Mouse (Mus musculus) MEL-GATA-1-ER (cell line): ENCODE measurements at regions not wholly inside any gene's neighbourhood (a gene's known extent, or its start where the extent isn't known, plus 50 kb on each side); places are given as distances from the start of the nearest gene placed in this dataset.

Source experiments
- DNase-seq: peaks from one replicate; pipeline ENCODE4 v3.0.0-alpha.2; 2012; ENCODE audit warnings: low read depth; ENCODE audit errors: extremely low read depth

GRCm38 (mm10) chr3:42590126-42590525 lies 847.7 kb downstream of the D3Ertd751e start:
- DNase-seq = no peak

- DNase-seq = no peak
Observed at GRCm38 (mm10) chr3:42593792-42594433, 851.5 kb downstream of the D3Ertd751e start.

GRCm38 (mm10) chr3:42596686-42597085 lies 854.3 kb downstream of the D3Ertd751e start:
- no peak for DNase-seq
